Mouse (Mus musculus) liver, embryonic 15.5 days (tissue): ENCODE data around the gene Spred2. TPM values are rescaled to one million over a fixed set of nuclear protein-coding genes. Genes with fewer than 3 reads are reported as not detected.

Experiments
- ATAC-seq: fragments of 200-750 bp; cut with Nextera tagmentation; 2 replicates; pipeline ENCODE4 v1.8.0; 2017; ENCODE audit warnings: moderate number of reproducible peaks, mild to moderate bottlenecking, moderate library complexity; ENCODE audit not compliant: insufficient read depth
- H3K27ac ChIP-seq: fragments of 300-500 bp; sonication (generic); replicated peaks from 2 replicates; pipeline ENCODE4 v1.5.1; 2015; ENCODE audit warnings: mild to moderate bottlenecking, inconsistent platforms
- H3K27me3 ChIP-seq: fragments of 300-500 bp; sonication (generic); 2 replicates; pipeline ENCODE4 v1.6.1; 2015; ENCODE audit warnings: mild to moderate bottlenecking, inconsistent platforms
- H3K36me3 ChIP-seq: fragments of 300-500 bp; sonication (generic); replicated peaks from 2 replicates; pipeline ENCODE4 v1.6.1; 2015; ENCODE audit warnings: moderate library complexity, mild to moderate bottlenecking, inconsistent platforms
- H3K4me1 ChIP-seq: fragments of 300-500 bp; sonication (generic); replicated peaks from 2 replicates; pipeline ENCODE4 v1.6.1; 2015; ENCODE audit warnings: inconsistent platforms
- H3K4me2 ChIP-seq: fragments of 300-500 bp; sonication (generic); 2 replicates; pipeline ENCODE4 v1.6.1; 2015; ENCODE audit warnings: moderate library complexity, mild to moderate bottlenecking, inconsistent platforms
- H3K4me3 ChIP-seq: fragments of 300-500 bp; sonication (generic); replicated peaks from 2 replicates; pipeline ENCODE4 v1.5.1; 2015; ENCODE audit warnings: mild to moderate bottlenecking, inconsistent platforms
- H3K9ac ChIP-seq: fragments of 300-500 bp; sonication (generic); 2 replicates; pipeline ENCODE4 v1.6.1; 2015; ENCODE audit warnings: moderate library complexity, mild to moderate bottlenecking, inconsistent platforms
- H3K9me3 ChIP-seq: fragments of 300-500 bp; sonication (generic); replicated peaks from 2 replicates; pipeline ENCODE4 v1.6.1; 2016; ENCODE audit warnings: inconsistent platforms
- WGBS: fragments of 180-500 bp; shearing (Covaris S2); methylation state at CpG from one replicate; pipeline ENCODE4 v1.1.7; 2015; ENCODE audit warnings: mixed read lengths; ENCODE audit not compliant: insufficient replicate concordance; 5-methylcytosine and 5-hydroxymethylcytosine counted together
- polyA plus RNA-seq: library from polyadenylated mRNA; unstranded; fragments of >200 nt; fragmentation: Nextera tagmentation; extraction: Ambion mirVana; gene quantifications from 2 replicates; pipeline ENCODE4 v1.2.1, GENCODE M21; 2015

The Spred2 gene
- polyA plus RNA-seq, 1 experiment from 2014 or later, result 1.5 TPM

DNA sequence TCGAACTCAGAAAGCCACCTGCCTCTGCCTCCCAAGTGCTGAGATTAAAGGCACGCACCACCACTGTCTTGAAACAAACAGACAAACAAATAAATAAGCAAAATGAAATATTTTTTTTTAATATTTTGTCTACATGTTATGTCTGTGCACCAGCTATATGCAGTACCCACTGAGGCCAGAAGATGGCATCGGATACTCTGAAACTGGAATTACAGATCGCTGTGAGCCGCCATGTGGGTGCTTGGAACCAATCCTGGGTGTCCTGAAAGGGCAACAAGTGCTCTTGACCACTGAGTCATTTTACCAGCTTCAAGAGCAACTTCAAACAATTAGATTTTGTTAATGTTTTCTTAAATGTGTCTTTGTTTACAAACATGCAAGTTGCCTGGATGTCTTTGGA lies 11.5 kb upstream of the Spred2 start:
- H3K4me2 ChIP-seq, result no peak overlapping the region
- H3K27ac ChIP-seq, result no peak overlapping the region
- no peak for ATAC-seq
- no peaks in the 10 kb centered on the region for H3K36me3 ChIP-seq
- H3K9me3 ChIP-seq, result no peaks in the 10 kb centered on the region
- H3K27me3 ChIP-seq, result no peaks in the 10 kb centered on the region
- WGBS, result 83% methylated on average over 5 of the region's 5 CpGs
- H3K9ac ChIP-seq, result no peak overlapping the region
- H3K4me3 ChIP-seq, result no peak overlapping the region
- H3K4me1 ChIP-seq, result no peaks in the 10 kb centered on the region

DNA sequence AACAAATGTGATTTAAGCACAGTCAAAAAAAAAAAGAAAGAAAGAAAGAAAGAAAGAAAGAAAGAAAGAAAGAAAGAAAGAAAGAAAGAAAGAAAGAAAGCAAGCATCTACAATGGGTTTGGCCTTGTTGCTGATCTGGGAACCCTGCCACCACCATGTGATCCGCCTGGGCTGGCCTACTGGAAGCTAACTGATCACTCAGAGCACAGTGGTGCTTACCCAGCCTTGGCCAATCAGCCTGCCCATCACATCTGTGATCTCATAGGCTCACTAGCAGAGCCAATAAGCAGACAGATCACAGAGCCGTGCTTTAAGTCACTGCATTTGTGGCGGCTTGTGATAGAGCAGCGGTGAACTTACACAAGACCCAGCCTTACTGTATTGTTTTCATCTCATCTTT lies 10.4 kb upstream of the Spred2 start:
- Histone ChIP-seq H3K9me3 (no peaks in the 10 kb centered on the region), H3K4me1 (no peaks in the 10 kb centered on the region), H3K9ac (no peak overlapping the region), H3K4me3 (no peak overlapping the region), H3K27me3 (no peaks in the 10 kb centered on the region), H3K36me3 (no peaks in the 10 kb centered on the region), H3K4me2 (no peak overlapping the region), H3K27ac (no peak overlapping the region)
- no peak for ATAC-seq
- WGBS, result 84% methylated on average over 4 of the region's 4 CpGs

DNA sequence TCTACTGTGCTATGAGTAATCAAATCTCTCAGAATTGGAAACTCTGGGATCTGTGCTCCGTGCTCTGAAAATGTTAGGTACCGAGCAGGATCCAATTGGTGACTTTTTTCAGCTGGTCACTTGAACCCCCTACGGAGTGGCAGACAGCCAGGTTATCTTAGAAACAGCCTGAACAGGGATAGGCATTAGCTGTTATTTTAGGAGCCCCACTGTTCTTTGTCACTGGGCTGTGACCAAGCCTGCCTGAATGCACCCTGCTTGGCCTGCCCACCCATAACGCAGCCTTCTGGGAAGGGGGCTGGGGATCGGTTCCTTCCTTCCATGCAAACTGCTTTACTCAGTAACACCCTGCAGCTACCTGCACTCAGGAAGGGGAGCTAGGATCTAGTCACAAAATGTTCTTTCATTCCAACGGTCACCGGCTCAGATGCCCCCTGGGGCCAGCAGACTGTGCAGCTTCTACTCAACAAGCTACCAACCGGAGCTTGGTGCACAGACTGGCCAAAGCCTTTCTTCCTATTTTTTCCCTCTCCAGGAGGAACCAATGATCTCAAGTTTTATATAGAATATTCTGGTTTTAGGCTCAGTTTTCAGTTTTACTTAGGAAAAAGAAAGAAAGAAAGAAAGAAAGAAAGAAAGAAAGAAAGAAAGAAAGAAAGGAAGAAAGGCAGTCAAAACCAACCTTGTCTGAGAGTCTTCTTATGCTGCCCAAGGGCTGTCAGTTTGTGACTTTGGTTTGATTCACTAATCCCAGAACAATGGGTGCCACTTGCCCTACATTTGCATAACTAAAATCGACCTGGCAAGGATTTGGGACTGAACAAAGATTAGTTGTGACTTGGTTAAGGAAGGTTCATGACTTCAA lies 6.6 kb upstream of the Spred2 start:
- no peak overlapping the region for H3K4me2 ChIP-seq
- no peaks in the 10 kb centered on the region for H3K36me3 ChIP-seq
- H3K4me1 ChIP-seq, result peaks cover 20% of the 10 kb centered on the region
- ATAC-seq, result no peak
- no peak overlapping the region for H3K9ac ChIP-seq
- no peaks in the 10 kb centered on the region for H3K9me3 ChIP-seq
- peaks cover 3% of the 10 kb centered on the region; the same call in 1 of the 2 replicates for H3K27me3 ChIP-seq
- H3K27ac ChIP-seq, result no peak overlapping the region
- H3K4me3 ChIP-seq, result no peak overlapping the region
- WGBS, result 65% methylated on average over 9 of the region's 9 CpGs

DNA sequence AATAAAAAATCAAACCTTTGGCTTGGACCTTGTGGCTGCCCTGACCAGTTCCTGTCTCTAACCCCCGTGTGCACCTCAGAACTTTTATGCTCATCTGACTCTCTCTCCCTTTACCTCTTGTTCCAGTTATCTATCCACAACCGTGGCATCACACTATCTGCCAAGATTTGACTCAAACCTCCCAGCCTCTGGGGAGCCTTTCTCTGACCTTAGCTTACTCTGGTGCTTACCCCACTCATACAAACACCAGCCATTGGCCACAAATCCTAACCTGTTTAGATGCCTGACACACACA lies 6.0 kb upstream of the Spred2 start:
- Histone ChIP-seq H3K9me3 (no peaks in the 10 kb centered on the region), H3K4me3 (no peak overlapping the region), H3K9ac (no peak overlapping the region), H3K36me3 (no peaks in the 10 kb centered on the region), H3K4me2 (no peak overlapping the region), H3K4me1 (peaks cover 20% of the 10 kb centered on the region), H3K27ac (no peak overlapping the region), H3K27me3 (peaks cover 3% of the 10 kb centered on the region; the same call in 1 of the 2 replicates)
- ATAC-seq, result no peak
- whole genome bisulfite sequencing, result 23% methylated on average over 2 of the region's 2 CpGs

- H3K4me1 ChIP-seq, result peaks cover 27% of the 10 kb centered on the region
- no peak overlapping the region for H3K27ac ChIP-seq
- peaks cover 3% of the 10 kb centered on the region; the same call in 1 of the 2 replicates for H3K27me3 ChIP-seq
- peak overlapping the region; percentile 59 for H3K9ac ChIP-seq
- ATAC-seq, result no peak
- H3K36me3 ChIP-seq, result no peaks in the 10 kb centered on the region
- peak overlapping the region; percentile 68 for H3K4me3 ChIP-seq
- 11% methylated on average over 6 of the region's 6 CpGs for WGBS
- H3K4me2 ChIP-seq, result peak overlapping the region; percentile 93
- no peaks in the 10 kb centered on the region for H3K9me3 ChIP-seq
These were observed 4.8 kb upstream of the Spred2 start for GRCm38 (mm10) chr11:19919460-19919784.

DNA sequence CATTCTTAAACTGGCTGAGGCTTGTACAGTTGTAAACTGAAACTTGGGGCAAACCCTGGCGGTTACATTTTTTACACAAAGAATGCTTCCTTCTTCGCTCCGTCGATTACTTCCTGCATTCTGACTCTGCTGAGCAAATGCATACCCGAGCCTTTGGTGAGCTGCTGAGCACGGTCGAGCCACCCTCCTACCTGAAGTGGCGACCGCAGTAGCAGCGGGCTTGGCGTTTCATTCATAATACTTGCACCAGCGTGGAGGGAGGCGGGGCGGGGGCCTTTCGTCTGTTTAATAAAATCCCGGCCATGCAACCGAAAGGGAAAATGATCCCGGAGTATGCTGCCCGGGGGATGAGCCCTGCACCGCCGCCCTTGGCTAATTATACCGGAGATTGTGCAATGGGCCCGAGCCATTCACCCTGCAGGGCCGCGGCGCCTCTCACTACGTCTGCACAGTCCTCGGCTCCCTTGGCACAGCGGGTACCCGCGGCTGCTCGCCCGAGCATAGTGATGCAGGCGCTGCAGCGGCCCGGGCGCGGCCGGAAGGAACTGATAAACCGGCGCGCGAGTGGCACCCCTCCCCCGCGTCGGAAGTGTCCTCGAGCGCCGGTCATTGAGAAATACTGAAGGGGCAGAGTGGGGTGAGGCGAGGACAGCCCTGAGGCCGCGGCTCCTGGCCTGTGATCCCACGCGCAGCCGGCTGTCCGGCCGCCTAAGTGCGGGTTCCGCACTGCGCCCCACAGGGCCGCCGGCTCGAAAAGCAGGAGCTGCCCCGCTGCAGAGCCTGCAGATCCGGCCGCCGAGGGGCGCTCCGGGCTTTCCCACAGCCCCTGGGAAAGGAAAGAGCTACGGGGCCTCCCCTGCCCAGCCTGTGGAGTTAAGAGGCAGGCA lies 4.1 kb upstream of the Spred2 start:
- H3K4me2 ChIP-seq, result peak overlapping the region; percentile 93
- no peaks in the 10 kb centered on the region for H3K36me3 ChIP-seq
- H3K9ac ChIP-seq, result peak overlapping the region; percentile 59
- no peaks in the 10 kb centered on the region for H3K9me3 ChIP-seq
- ATAC-seq, result peak; percentile 73
- WGBS, result under 1% methylated on average over 70 of the region's 70 CpGs
- H3K27me3 ChIP-seq, result peaks cover 3% of the 10 kb centered on the region; the same call in 1 of the 2 replicates
- H3K27ac ChIP-seq, result peak overlapping the region; percentile 76
- H3K4me1 ChIP-seq, result peaks cover 33% of the 10 kb centered on the region
- H3K4me3 ChIP-seq, result peak overlapping the region; percentile 68

- 62% methylated on average over 1 of the region's 1 CpGs for WGBS
These were observed 2.5 kb upstream of the Spred2 start for GRCm38 (mm10) chr11:19921723-19922122.

GRCm38 (mm10) chr11:19922208-19922607 lies 2.0 kb upstream of the Spred2 start:
- H3K36me3 ChIP-seq, result no peaks in the 10 kb centered on the region
- no peak overlapping the region for H3K4me3 ChIP-seq
- H3K4me1 ChIP-seq, result peaks cover 51% of the 10 kb centered on the region
- no peak overlapping the region for H3K4me2 ChIP-seq
- peaks cover 3% of the 10 kb centered on the region; the same call in 1 of the 2 replicates for H3K27me3 ChIP-seq
- no peak overlapping the region for H3K9ac ChIP-seq
- 69% methylated on average over 4 of the region's 4 CpGs for WGBS
- H3K9me3 ChIP-seq, result no peaks in the 10 kb centered on the region
- ATAC-seq, result no peak
- no peak overlapping the region for H3K27ac ChIP-seq

More at GRCm38 (mm10) chr11:19921723-19922122, 2.5 kb upstream of the Spred2 start:
- Histone ChIP-seq H3K27ac (no peak overlapping the region), H3K4me2 (no peak overlapping the region), H3K4me3 (no peak overlapping the region), H3K4me1 (peaks cover 48% of the 10 kb centered on the region), H3K9me3 (no peaks in the 10 kb centered on the region), H3K27me3 (peaks cover 3% of the 10 kb centered on the region; the same call in 1 of the 2 replicates), H3K9ac (no peak overlapping the region), H3K36me3 (no peaks in the 10 kb centered on the region)
- no peak for ATAC-seq

DNA sequence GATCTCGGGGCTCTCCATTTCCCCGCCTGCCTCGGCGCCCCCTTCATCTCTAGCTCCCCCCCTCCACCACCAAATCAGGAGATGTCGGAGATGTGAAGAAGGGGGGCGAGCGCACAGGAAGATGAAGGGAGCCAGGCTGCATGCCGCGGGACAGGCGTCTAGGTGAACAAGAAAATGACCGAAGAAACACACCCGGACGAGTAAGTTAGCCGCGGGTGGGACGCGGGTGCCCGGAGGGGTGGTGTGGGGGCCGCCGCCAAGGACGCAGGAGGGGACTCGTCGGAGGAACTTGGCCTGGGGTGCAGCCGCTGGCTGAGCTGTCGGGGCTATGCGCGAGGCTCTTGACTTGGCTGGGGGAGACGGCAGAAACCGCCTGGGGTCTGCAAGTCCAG lies 578 bp downstream of the Spred2 start:
- H3K4me3 ChIP-seq, result peak overlapping the region; percentile 81
- no peaks in the 10 kb centered on the region for H3K36me3 ChIP-seq
- peak overlapping the region; percentile 90 for H3K27ac ChIP-seq
- peak overlapping the region; percentile 92 for H3K4me2 ChIP-seq
- peaks cover 68% of the 10 kb centered on the region for H3K4me1 ChIP-seq
- WGBS, result 0% methylated on average over 29 of the region's 29 CpGs
- peak overlapping the region; percentile 77 for H3K9ac ChIP-seq
- no peak; the same call in 1 of the 2 replicates for ATAC-seq
- no peaks in the 10 kb centered on the region for H3K27me3 ChIP-seq
- no peaks in the 10 kb centered on the region for H3K9me3 ChIP-seq

GRCm38 (mm10) chr11:19925149-19925975 lies 1.2 kb downstream of the Spred2 start:
- WGBS, result under 1% methylated on average over 75 of the region's 75 CpGs
- Histone ChIP-seq H3K4me1 (peaks cover 62% of the 10 kb centered on the region), H3K9ac (peak overlapping the region; percentile 77), H3K27ac (peak overlapping the region; percentile 90), H3K27me3 (no peaks in the 10 kb centered on the region), H3K9me3 (no peaks in the 10 kb centered on the region), H3K36me3 (no peaks in the 10 kb centered on the region), H3K4me3 (peak overlapping the region; percentile 81), H3K4me2 (peak overlapping the region; percentile 92)
- peak; percentile 67 for ATAC-seq
